Mouse (Mus musculus) right cerebral cortex, postnatal 10 days (tissue): ENCODE measurements at regions not wholly inside any gene's neighbourhood (a gene's known extent, or its start where the extent isn't known, plus 50 kb on each side); places are given as distances from the start of the nearest gene placed in this dataset.
A peak's percentile ranks its signal among the peaks of the same experiment; 100 is the strongest.

Source experiments
- DNase-seq, 2 experiments: peaks; one replicate each; pipeline ENCODE4 v3.0.0; 2021; ENCODE audit warnings: low spot score in 2 of 2

DNA sequence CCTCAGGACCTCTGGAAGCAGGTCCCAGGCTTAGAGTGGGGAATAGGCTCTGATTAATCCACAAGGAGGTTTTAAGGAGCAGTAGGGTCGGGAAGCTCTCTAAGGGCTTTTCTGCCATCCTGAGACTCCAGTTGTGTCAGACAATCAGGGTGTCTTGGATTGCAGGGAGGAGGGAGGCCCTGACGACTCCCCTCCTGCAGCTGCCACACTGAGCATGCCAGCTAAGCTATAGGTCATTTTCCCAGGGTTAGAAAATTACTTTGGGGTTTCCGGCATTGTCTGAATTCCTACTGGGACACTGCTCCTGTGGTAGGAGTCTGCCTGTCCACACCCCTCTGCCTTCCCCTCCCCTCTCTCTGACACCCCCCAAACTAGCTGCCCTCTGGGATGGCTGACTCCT lies 120.8 kb downstream of the Pja1 start:
- DNase-seq: no peak

DNA sequence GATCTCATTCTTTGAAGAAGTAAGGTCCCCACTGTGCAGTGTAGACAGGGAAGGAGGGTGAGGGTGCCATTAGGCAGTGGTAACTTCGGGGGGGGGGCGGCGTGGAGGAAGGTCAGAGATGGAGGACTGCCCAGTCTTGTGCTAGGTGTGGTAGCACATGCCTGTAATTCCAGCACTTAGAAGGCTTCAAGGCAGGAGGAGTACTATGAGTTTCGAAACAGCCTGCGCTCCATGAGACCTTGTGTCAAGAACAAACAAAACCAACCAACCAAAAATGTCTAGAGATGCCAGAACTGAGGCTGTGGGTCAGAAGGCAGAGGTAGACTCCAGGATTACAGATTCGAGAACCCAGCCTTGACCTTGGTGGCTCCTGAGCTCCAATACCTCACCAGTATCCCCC lies 130.8 kb downstream of the Pja1 start:
- no peak for DNase-seq

DNA sequence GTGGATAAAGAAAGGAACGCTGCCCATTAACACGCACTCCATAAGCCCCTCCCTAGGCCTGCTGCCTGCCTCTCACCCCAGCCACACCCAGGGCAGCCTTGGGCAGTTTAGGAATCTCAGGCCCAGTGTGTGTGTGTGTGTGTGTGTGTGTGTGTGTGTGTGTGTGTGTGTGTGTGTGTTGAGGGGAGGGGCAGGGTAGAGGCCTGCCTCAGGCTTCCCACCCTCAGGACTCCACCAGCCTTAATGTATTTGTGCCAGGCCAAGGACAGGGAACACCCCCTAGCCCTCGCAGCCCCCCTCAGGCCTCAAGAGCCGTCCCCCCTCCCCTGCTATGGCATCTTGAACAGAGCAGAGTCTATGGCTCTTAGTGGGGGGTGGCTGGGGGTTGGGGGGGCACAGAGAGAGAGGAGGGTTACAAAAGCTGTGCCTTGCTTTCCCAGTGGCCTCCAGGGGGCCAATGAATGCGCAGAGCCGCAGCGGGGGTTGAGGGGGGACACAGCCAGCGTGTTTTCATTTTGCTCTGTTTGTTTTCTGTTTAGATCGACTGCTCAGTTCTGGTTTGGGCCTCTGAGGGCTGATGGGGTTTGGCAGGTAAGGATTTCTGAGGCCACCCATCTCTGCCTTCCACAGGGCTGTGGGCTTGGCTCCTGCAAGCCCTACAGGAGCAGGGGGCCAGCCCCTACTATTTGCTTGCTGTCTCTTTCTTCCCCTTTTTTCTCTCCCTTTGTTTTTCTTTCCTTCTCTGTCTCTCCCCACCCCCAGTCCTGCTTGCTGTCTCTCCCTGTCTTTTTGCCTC lies 131.8 kb downstream of the Pja1 start:
- no peak for DNase-seq

DNA sequence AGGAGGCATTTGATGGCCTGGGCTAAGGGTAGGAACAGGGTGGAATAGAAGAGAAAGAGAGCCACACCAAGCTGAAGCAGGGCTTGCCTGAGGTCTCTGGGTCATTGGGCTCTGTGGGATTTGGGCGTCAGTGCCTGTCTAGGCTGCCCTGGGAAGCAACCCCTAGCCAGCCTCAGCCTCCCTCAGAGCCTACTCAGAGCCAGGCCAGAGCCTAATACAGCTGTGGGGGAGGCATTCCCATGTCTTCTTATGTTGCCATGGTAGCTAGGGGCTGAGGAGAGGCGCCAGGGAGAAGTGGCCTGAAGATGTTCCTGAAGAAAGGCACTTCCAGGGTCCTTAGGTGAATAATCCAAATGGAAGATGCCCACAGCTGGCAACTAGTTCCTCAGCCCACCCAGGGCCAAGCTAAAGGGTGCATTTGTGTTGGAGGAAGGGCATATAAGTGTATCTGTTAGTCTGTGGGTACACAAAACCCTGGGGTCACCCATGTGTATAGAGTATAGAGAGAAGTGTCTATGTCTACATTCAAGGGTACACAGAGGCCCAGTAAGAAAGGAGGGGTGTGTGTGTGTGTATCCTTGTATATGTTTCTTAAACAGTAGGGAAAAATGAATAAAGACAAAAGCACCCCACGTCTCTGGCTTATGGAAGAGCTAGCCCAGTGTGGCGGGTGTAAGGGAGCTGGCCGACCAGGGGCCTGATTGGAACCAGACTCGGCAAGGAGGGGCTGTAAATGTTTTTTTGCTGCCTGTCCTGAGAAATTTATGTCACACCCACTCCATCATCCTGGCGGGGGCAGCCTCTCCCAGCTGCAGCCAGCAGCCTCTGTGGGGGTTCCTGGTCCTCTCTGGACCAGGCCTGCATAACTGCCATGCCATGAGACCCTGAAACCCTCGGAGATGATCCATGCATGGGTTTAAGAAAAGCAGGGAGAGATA lies 134.2 kb downstream of the Pja1 start:
- no peak for DNase-seq

DNA sequence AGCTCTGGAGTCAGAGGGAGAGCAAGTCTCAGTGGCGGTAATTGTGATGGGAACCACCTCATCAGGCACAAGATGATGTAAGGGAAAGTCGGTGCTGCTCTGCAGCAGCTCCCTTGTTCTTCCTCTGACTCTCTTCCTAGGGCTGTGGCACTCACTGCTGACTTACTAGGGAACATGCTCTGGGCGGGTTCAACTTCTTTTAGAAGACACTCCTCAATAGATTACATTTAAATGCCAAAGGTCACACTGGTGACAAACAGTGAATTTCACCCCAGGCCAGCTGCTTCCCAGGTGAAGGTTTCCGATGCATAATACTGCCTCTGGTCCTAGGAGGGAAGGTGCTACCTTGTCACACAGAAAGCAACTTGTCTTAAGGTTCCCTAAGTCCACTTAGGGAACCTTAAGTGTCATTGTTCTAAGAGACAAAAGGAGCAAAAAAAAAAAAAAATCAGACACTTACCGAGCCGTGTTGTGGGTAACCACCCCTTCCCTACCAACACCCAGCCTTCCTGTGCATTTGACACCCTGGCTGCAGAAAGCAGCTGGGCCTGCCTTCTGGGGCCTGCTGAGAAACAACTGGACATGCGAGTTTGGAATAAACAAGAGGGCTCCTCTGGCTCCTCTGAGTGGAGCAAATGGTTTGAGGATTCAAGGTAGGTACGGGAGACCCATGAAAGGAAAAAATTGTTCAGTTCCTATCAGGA lies 135.0 kb downstream of the Pja1 start:
- DNase-seq: no peak

DNA sequence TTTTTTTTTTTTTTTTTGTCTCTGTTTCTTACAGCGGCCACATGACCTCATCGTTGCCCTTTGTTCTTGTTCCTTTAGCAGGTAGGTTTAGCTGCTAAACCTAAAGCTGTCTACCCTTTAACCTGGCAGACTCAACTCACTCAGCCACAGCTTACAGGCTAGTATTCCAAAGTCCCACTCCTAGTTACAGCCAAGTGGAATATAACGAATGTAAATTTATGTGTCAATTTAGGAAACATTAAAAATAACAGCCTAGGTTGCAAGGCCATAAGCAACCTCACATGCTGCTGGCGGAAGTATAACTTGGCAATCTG lies 138.7 kb downstream of the Pja1 start:
- no peak for DNase-seq

DNA sequence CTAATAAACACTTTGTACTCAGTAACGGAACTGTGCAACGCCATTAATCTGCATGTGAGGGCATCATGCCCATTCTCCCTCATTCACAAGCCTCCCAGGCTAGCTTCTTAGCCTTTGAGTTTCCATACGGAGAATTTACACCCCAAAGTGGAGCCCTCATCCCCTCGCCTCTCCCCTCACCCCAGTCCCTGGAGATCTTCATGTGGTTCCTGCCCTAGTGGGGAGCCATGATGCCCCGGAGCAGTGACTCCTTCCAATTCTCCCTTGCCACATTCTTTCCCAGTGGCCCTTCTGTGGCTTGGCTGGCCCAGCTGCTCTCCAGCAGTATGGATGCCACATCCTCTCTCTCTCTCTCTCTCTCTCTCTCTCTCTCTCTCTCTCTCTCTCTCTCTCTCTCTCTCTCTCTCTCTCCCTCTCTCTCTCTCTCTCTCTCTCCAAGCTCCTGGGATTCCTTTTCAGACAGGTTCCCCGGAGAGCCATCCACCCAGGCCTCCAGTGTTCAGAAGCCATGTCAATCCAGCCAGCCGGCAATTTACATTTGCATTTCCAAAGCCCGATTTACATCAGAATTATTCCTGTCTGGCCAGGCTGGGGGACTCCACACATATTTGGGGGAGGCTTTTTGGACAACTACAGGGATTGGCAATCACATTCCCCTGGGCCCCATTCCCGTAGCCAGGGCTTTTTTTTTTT lies 139.2 kb downstream of the Pja1 start:
- no peak for DNase-seq

DNA sequence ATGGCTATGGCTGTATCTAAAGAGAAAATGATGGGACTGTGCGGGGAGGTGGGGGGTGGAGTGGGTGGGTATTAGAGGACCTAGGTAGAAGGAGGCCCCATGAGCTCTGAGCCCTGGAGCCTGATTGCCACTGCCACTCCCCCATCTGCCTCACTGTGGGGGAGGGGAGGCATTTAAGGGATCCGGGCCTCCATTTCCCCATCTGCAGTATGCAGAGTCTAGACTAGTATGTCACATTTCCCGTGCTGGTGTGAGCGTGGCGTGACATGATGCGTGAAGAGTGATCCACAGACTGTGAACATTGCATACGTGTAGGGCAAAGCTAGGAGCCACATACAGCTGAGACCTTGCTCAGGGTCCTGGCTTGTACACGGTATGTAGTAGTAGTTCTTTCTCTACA lies 140.7 kb downstream of the Pja1 start:
- no peak for DNase-seq

DNA sequence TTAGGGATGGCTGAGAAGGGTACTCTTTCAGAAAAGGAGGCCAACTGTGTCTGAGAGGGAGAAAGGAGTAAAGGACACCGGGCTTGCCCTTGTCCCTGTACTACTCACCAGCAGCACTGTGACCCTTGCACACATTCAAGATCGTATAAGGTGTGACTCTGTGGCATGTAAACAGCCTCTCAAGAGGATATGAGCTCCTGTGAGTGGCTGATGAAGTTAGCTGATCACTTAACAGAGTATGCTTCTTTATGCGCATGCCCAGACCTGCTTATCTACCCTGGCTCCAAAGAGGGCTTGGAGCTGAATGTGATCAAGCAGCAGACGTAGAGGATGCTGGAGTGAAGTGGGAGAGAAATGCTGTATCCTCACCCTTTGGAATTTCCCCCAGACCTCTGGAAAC lies 142.5 kb downstream of the Pja1 start:
- DNase-seq: no peak

DNA sequence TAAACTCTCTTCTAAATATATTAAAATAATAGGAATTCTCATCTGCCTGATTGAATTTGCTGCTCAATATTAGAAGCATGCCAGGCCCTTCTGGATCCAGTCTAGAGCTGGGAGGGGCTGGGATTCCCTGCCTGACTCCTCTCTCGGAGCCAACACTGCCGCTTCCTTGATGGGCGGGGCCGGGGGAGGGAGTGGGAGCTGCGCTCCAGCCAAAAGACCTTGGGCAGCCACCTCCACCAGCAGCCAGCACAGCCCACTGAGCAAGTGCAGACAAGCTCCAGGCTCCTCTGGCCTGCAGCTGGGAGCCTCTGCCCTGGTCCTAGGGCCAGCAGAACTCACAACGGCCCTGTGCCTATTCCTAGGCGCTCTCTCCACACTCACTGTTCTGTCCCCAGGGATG lies 144.9 kb downstream of the Pja1 start:
- peak in 1 of 2 experiments; percentile 18 for DNase-seq

DNA sequence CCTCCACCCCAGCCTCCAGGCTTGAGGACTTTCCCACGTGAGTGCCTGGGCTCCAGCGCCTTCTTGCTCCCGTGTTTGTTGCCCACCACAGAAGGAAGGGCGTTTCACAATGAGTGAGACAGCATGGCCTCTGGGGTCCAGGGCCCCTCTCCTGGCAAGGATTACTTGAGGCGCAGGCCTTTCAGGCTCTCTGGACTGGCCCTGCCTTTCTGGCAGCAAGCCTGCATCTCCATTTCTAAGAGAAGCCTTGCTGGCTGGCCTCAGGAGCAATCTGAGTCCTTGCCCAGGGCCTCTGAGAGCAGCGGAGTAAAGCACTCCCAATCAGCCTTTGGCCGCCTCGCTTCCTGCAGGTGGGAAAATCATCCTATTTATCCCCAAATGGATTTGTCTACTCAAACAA lies 145.6 kb downstream of the Pja1 start:
- DNase-seq: peak; percentile 50 to 54

DNA sequence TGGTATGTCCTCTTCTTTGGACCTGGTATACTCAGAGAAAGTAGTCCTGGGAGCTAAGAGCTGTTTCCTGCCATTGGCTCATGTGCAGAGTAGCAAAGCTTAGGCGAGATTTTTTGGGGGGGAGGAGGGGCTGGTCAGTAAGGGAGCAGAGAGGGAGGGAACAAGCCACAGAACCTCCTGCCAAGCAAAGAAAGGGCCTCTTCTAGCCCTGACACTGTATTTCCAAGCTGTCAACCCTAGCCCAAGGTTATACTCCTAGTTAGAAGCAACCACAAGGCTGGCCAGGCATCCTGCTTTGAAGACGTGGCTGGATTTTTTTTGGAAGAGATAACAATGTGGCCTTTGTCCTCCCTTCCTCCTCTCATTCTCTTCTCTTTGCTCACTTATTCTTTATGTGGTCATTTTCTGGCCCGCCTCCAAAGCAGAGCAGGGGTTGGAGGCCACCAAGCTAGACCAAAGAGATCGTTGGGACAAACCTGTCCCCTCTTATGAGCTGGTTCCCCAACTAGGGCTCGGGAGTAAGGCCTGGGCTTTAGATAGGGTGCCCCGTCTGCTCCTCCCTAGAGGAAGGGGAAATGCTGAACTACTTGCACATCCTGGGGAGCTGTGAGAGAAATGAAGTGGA lies 146.4 kb downstream of the Pja1 start:
- DNase-seq: peak in 1 of 2 experiments; percentile 6

DNA sequence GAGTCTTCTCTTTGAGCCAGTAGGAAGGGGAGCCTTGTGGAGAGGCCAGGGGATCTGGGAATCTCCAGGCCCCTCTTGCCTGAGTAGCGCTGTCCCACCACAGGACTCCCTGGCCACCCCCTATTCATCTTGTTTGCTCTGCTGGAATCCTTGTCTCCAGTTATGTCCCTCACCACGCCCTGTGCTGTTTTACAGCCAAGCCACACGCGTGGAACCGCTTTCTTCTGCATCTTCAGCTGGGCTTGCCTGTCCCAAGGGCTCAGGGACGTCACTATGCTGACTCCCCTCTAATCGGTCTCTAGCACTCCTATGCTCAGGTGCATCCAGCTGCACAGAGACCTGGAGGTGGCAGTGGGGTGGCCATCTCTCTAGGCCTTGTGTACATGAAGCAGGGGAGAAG lies 151.3 kb downstream of the Pja1 start:
- DNase-seq: no peak

DNA sequence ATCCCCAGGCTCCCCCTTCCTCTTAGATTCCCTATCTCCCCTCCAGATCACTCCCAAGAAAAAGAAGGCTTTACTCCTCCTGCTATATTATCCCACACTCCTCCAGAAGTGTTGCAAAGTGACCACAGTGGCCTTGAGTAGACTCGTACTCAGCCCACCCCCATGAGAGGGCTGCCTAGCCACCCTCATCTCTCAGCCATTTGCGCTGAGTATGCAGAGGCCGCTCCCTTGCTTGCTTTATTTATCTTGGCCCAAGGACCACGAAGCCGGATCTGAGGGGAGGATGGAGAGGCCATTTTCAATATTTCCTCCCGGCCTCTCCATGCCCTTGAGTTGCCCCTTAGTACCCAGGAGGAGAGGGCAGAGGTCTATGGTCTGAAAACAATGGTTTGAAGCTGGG lies 151.9 kb downstream of the Pja1 start:
- no peak for DNase-seq

DNA sequence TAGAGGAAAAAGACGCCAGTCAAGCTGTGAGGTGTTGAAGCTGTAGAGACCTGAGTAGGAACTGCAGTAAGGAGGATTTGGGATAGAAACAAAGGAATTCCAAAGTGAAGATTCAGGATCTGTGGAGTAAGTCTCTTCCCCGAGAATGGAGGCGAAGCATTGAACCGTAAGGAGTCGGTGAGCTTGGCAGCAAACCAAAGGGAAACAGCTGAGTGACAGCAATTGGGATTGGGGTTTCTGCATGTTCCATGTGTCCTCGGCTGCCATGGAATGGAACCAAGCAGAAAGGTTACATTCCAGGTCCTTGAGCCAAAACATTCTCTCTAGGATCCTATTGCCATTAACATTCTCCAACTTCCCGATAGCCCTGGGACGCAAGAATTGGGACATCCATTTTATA lies 152.9 kb downstream of the Pja1 start:
- DNase-seq: no peak

DNA sequence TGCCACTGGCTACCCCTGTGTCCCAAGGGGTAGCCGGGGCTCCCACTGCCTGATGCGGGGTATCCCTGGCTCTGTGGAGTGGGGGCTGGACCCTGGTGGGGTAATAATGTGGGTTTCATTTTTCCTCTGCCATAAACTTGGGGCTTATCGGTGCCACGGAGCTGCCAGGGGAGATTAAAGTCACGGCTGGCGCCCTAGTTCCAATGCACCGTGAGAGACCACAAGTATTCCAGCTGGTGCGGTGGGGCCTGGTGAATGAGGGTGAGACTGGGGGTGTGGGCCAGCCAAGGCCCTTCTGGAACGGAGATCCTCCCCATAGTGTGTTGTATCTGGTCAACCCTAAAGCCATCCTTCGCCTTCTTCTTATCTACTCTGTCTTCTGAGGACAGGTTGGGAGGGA lies 153.3 kb downstream of the Pja1 start:
- no peak for DNase-seq

DNA sequence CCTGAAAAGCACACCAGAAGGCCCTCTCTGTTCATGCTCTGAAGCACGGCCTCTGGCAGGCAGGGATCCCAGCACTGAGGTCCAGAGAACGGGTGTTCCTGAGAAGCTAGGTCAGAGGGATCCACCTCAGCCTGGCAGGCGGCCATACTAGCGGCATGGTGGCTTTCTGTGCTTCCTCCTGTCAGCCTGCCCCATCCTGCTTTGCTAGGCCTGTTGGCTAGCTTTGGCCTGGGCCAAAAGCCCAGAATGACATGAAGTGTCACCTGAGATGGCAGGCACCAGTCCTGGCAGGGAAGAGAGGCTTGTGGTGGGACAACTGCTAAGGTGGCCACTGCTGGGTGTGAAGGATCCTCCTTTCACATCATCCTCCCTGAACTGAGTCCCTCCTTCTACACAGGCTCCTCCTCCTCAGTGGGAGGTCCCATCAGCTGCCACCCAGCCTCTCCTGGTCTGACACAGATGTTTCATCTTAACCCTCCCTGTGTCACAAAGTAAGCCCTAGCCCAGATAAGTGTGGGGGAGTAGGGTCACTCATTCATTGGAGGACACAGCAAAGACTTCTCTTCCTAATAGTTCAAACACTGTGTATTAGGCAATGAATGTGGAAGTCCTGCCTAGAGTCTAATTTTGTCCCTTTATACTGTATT lies 154.5 kb downstream of the Pja1 start:
- no peak for DNase-seq

DNA sequence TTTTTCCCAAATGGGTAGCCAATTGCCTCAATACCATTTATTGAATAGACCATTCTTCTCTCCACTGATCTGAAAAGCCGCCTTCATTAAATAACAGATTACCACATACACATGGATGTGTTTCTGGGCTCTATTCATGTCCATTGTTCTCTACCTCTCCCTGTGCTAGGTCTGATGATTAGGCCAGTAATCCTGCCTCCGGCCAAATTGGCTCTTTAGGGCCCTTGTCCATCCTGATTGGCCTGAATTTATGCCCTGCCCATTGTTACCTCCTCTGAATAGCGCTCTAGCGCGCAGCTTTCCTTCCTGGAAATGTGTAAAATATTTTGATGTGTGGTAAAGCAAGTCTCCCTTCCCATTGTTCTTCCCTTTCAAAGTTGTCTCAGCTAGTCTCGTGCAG lies 163.2 kb downstream of the Efnb1 start:
- no peak for DNase-seq

DNA sequence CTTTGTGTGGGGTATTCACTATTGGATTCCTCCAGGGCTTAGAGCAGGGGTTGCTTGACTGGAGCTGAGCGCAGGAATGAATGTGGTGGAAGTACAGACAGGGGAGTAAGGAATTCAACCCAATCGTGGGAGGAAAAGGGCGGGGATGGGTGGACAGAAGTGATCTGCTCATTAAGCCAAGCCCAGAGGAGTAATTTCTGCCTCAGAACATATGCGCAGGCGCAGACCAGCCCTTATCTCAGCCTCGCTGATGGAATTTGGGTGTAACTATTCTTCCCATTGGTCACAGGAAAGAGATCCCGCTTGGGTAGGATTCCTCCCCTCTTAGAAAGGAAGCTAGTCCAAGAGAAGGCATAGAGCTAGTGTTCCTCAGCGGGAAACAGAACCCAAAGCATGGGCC lies 158.8 kb downstream of the Efnb1 start:
- DNase-seq: no peak

DNA sequence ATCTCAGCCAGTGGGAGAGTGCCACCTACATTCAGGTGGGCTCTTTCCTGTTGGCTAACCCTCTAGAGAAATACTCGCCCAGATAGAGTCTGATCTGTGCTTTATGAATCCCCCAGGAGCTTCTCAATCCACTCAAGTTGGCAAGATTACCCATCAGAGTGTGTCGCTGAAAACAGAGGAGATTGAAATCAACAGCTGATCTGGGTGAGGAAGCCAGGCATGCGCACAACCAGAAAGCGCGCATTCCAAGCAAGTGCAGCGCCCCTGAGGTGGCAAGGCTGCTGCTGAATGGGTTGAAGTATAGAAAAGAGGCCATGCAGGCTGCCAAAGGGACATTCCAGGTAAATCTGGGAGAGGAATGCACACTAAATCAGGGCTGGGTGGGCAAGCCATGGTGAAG lies 158.0 kb downstream of the Efnb1 start:
- DNase-seq: no peak

DNA sequence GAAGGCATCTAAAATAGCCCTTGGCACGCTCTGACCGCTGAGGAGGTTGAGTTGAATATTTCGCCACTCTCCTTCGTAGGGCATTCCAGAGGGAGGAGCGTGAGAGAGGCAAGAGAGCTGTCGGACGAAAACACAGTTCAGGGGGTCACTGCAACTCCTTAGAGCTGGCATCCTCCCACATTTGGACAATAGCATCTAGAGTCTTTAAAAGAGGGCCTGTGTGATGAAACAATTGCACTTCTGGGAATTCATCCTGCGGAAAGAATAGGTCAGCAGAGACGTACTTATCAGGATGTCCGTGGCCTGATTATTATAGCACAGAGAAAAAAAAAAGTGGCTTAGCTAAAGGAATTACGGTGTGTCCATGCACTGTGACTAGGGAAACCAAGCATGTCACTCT lies 156.8 kb downstream of the Efnb1 start:
- DNase-seq: no peak
